Mouse (Mus musculus) layer of hippocampus, adult 9-11 months (tissue): Measurements from ENCODE around the gene Tfcp2.
"Not testable (repeated sequence)": the region's sequence is repeated elsewhere in the genome, so short reads cannot be mapped to it uniquely, and the experiment has no call there.

Source experiments
- DNase-seq: peaks from one replicate; pipeline ENCODE4 v3.0.0; 2022

Tfcp2 gene

GRCm38 (mm10) chr15:100555965-100556364, 4.2 kb upstream of the Tfcp2 start:
- DNase-seq, result no peak

- DNase-seq, result no peak
These were observed 1.5 kb downstream of the Tfcp2 start for GRCm38 (mm10) chr15:100550280-100550679.

GRCm38 (mm10) chr15:100543651-100544030, 8.2 kb downstream of the Tfcp2 start:
- not testable (repeated sequence) for DNase-seq

GRCm38 (mm10) chr15:100542876-100543650, 8.7 kb downstream of the Tfcp2 start:
- not testable (repeated sequence) for DNase-seq

GRCm38 (mm10) chr15:100541426-100541825, 10.4 kb downstream of the Tfcp2 start:
- DNase-seq, result no peak

- not testable (repeated sequence) for DNase-seq
These were observed 10.8 kb downstream of the Tfcp2 start for GRCm38 (mm10) chr15:100541001-100541400.

- no peak for DNase-seq
These were observed 12.4 kb downstream of the Tfcp2 start for GRCm38 (mm10) chr15:100539411-100539810.

- DNase-seq, result no peak
These were observed 13.9 kb downstream of the Tfcp2 start for GRCm38 (mm10) chr15:100537913-100538312.

- no peak for DNase-seq
These were observed 23.9 kb downstream of the Tfcp2 start for GRCm38 (mm10) chr15:100527900-100528299.

GRCm38 (mm10) chr15:100525405-100525804, 26.4 kb downstream of the Tfcp2 start:
- no peak for DNase-seq

- DNase-seq, result no peak
These were observed 31.5 kb downstream of the Tfcp2 start for GRCm38 (mm10) chr15:100520306-100520705.

GRCm38 (mm10) chr15:100515121-100515520, 36.7 kb downstream of the Tfcp2 start:
- DNase-seq, result no peak

- no peak for DNase-seq
These were observed 38.4 kb downstream of the Tfcp2 start for GRCm38 (mm10) chr15:100513387-100513786.

- DNase-seq, result no peak
These were observed 41.7 kb downstream of the Tfcp2 start for GRCm38 (mm10) chr15:100510072-100510471.

GRCm38 (mm10) chr15:100508454-100509167, 43.2 kb downstream of the Tfcp2 start:
- DNase-seq, result no peak

- not testable (repeated sequence) for DNase-seq
These were observed 52.3 kb downstream of the Tfcp2 start for GRCm38 (mm10) chr15:100499506-100499905.

- peak; percentile 93 for DNase-seq
These were observed 56.7 kb downstream of the Tfcp2 start, which contains the start of gene Csrnp2 for GRCm38 (mm10) chr15:100495102-100495501. Csrnp2 (minus strand) TSS chr15:100495488.

- DNase-seq, result peak; percentile 38
These were observed 57.2 kb downstream of the Tfcp2 start for GRCm38 (mm10) chr15:100494647-100495046.

- DNase-seq, result no peak
These were observed 59.8 kb downstream of the Tfcp2 start for GRCm38 (mm10) chr15:100491966-100492365.

GRCm38 (mm10) chr15:100489263-100489662, 62.5 kb downstream of the Tfcp2 start:
- no peak for DNase-seq

GRCm38 (mm10) chr15:100488297-100488696, 63.5 kb downstream of the Tfcp2 start:
- DNase-seq, result not testable (repeated sequence)

GRCm38 (mm10) chr15:100487050-100487449, 64.8 kb downstream of the Tfcp2 start:
- no peak for DNase-seq

- DNase-seq, result no peak
These were observed 65.4 kb downstream of the Tfcp2 start for GRCm38 (mm10) chr15:100486450-100486849.

- DNase-seq, result no peak
These were observed 66.2 kb downstream of the Tfcp2 start for GRCm38 (mm10) chr15:100485576-100485975.
